Mouse (Mus musculus): ENCODE data around the gene Homer2.

The Homer2 gene

GRCm38 (mm10) chr7:81587238-81587637, 120.1 kb downstream of the Homer2 start:
- no peak for DNase-seq (ENCODE audit: low read depth)

- DNase-seq (ENCODE audit: low read depth): no peak
Observed at GRCm38 (mm10) chr7:81585326-81585725, 122.0 kb downstream of the Homer2 start.

GRCm38 (mm10) chr7:81583512-81583911, 123.8 kb downstream of the Homer2 start:
- DNase-seq (ENCODE audit: low read depth): no peak

- no peak for DNase-seq (ENCODE audit: low read depth)
Observed at GRCm38 (mm10) chr7:81579312-81579711, 128.0 kb downstream of the Homer2 start.

- no peak for DNase-seq (ENCODE audit: low read depth)
Observed at GRCm38 (mm10) chr7:81578413-81578812, 128.9 kb downstream of the Homer2 start.

- DNase-seq (ENCODE audit: low read depth): no peak
Observed at GRCm38 (mm10) chr7:81577872-81578271, 129.5 kb downstream of the Homer2 start.

GRCm38 (mm10) chr7:81575606-81576005, 131.7 kb downstream of the Homer2 start:
- DNase-seq (ENCODE audit: low read depth): no peak

- no peak for DNase-seq (ENCODE audit: low read depth)
Observed at GRCm38 (mm10) chr7:81573821-81574220, 133.5 kb downstream of the Homer2 start.

- DNase-seq (ENCODE audit: low read depth): peak; percentile 51
Observed at GRCm38 (mm10) chr7:81573397-81573796, 133.9 kb downstream of the Homer2 start.

- DNase-seq (ENCODE audit: low read depth): peak; percentile 16
Observed at GRCm38 (mm10) chr7:81572610-81573268, 134.6 kb downstream of the Homer2 start.

GRCm38 (mm10) chr7:81571941-81572441, 135.3 kb downstream of the Homer2 start:
- DNase-seq (ENCODE audit: low read depth): peak; percentile 23

- DNase-seq (ENCODE audit: low read depth): peak; percentile 95
Observed at GRCm38 (mm10) chr7:81571108-81571940, 136.0 kb downstream of the Homer2 start, which contains the start of gene Whamm. Whamm (plus strand) TSS chr7:81571266.

GRCm38 (mm10) chr7:81570752-81571107, 136.6 kb downstream of the Homer2 start:
- no peak for DNase-seq (ENCODE audit: low read depth)

GRCm38 (mm10) chr7:81570271-81570670, 137.1 kb downstream of the Homer2 start:
- DNase-seq (ENCODE audit: low read depth): no peak

GRCm38 (mm10) chr7:81569851-81570250, 137.5 kb downstream of the Homer2 start:
- DNase-seq (ENCODE audit: low read depth): no peak

GRCm38 (mm10) chr7:81567396-81567795, 139.9 kb downstream of the Homer2 start:
- no peak for DNase-seq (ENCODE audit: low read depth)

GRCm38 (mm10) chr7:81566892-81567291, 140.4 kb downstream of the Homer2 start, which contains the start of gene Fsd2:
Fsd2 (minus strand) TSS chr7:81566944.
- DNase-seq (ENCODE audit: low read depth): no peak

- DNase-seq (ENCODE audit: low read depth): no peak
Observed at GRCm38 (mm10) chr7:81566332-81566731, 141.0 kb downstream of the Homer2 start.

GRCm38 (mm10) chr7:81565381-81566055, 141.8 kb downstream of the Homer2 start:
- no peak for DNase-seq (ENCODE audit: low read depth)

GRCm38 (mm10) chr7:81564766-81565165, 142.6 kb downstream of the Homer2 start:
- no peak for DNase-seq (ENCODE audit: low read depth)

- DNase-seq (ENCODE audit: low read depth): no peak
Observed at GRCm38 (mm10) chr7:81563506-81564015, 143.8 kb downstream of the Homer2 start.

GRCm38 (mm10) chr7:81561211-81561610, 146.1 kb downstream of the Homer2 start:
- DNase-seq (ENCODE audit: low read depth): no peak
